Mouse (Mus musculus) neutrophil, adult 5-6 weeks (primary cell): ENCODE data around the gene Olfr455. TPM values are rescaled to one million over a fixed set of nuclear protein-coding genes. Genes with fewer than 3 reads are reported as not detected.

Source experiments
- ATAC-seq: fragments of 151-379, 151-347 bp; 2 replicates; pipeline ENCODE4 v1.8.0; 2017; ENCODE audit warnings: mild to moderate bottlenecking, moderate TSS enrichment; ENCODE audit not compliant: insufficient number of reproducible peaks, poor library complexity, low FRiP score, severe bottlenecking; ENCODE audit errors: extremely low read depth
- total RNA-seq: library from RNA; stranded (forward); fragments of 200-1000 nt; gene quantifications from 2 replicates; pipeline ENCODE4 v1.2.3, GENCODE M21; 2017

Gene Olfr455
- total RNA-seq, 1 experiment from 2014 or later, result not detected

DNA sequence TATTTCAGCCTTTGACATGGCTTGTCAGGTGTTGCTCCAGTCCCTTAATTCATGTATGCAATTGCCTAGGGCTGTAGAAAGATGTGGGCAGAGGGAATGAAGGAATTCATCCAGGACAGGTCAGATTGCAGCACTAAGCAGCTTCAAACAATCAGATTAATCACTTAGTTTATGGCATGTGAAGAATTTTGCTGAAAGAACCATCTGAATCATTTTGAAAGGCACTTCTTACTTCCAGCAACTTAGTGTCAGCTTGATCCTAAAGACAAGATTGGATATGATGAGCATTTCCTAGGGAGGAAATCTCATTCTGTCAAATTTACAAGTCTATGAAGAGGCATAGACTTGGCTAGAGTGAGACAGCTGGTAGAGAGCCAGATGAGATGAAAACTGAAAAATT lies 38.1 kb downstream of the Olfr455 start:
- no peak for ATAC-seq

- ATAC-seq, result no peak
Measured at GRCm38 (mm10) chr6:42503478-42503877, 43.9 kb downstream of the Olfr455 start.

- no peak for ATAC-seq
Measured at GRCm38 (mm10) chr6:42489731-42490130, 57.7 kb downstream of the Olfr455 start.

DNA sequence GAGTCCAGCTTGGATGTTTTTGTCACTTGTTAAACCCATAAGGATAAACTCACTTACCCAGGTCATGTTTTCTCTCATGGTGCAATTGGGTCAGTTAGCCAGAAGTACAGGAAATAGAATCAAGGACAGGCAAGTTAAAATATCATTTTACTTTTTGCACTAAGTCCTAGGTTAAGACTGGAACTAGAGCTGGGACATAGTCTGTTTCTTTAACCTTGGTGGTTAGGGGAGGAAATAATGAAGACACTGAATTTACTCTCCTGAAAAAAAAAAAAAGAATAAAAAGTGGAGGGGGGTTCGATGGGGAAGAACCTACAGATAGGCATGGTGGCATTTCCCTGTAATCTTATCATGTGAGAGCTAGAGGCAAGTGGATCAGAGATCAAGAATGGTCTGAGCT lies 60.3 kb downstream of the Olfr455 start, which contains the start of gene Olfr456:
Olfr456 (minus strand) TSS at position 101 of the 400 bp plus-strand sequence.
- no peak for ATAC-seq

Other genes with a start within 250 kb of the Olfr455 start
- gene Fam131b, start 222.9 kb downstream of the Olfr455 start, total RNA-seq, result 0.12 TPM in 1 of 2 replicates, not detected in the other
- 327 and 356 TPM in 2 replicates for gene Zyx, start 198.0 kb downstream of the Olfr455 start, total RNA-seq
- gene Epha1, start 174.3 kb downstream of the Olfr455 start, total RNA-seq, result 1.2 and 2.5 TPM in 2 replicates
- 7.2 and 12.5 TPM in 2 replicates for gene Tas2r143, start 147.3 kb downstream of the Olfr455 start, total RNA-seq
- 7.4 and 12.2 TPM in 2 replicates for gene Tas2r135, start 142.2 kb downstream of the Olfr455 start, total RNA-seq
- 2.2 and 2.3 TPM in 2 replicates for gene Tas2r126, start 113.1 kb downstream of the Olfr455 start, total RNA-seq
- gene Olfr458, start 82.4 kb downstream of the Olfr455 start, total RNA-seq, result 0.58 TPM in 1 of 2 replicates, not detected in the other
- gene Olfr457, start 71.3 kb downstream of the Olfr455 start, total RNA-seq, result 0.23 and 0.37 TPM in 2 replicates
- not detected in 2 replicates for gene Olfr456, start 60.4 kb downstream of the Olfr455 start, total RNA-seq
- gene Tcaf3, start 50.1 kb upstream of the Olfr455 start, total RNA-seq, result not detected in 2 replicates
- gene Tcaf2, start 97.7 kb upstream of the Olfr455 start, total RNA-seq, result not detected in 2 replicates
- gene Tcaf1, start 162.5 kb upstream of the Olfr455 start, total RNA-seq, result 0.70 TPM in 1 of 2 replicates, not detected in the other
- gene Olfr453, start 191.8 kb upstream of the Olfr455 start, total RNA-seq, result 0.12 TPM in 1 of 2 replicates, not detected in the other
- gene Olfr38, start 208.8 kb upstream of the Olfr455 start, total RNA-seq, result not detected in 2 replicates
- not detected in 2 replicates for gene Olfr452, start 237.5 kb upstream of the Olfr455 start, total RNA-seq